Mouse (Mus musculus) lung, adult 2 months (tissue): ENCODE results near the gene Anapc2. TPM values are rescaled to one million over a fixed set of nuclear protein-coding genes. Genes with fewer than 3 reads are reported as not detected.

Source experiments
- DNase-seq: peaks from one replicate; pipeline ENCODE4 v3.0.0; 2022
- H3K4me1 ChIP-seq: fragments of 200-500 bp; 2 replicates; pipeline ENCODE4 v1.6.1; 2011; ENCODE audit warnings: low read length; ENCODE audit not compliant: control insufficient read depth, insufficient read depth
- H3K4me3 ChIP-seq: fragments of 200-500 bp; replicated peaks from 2 replicates; pipeline ENCODE3; 2011; ENCODE audit warnings: low read depth, mild to moderate bottlenecking, control low read depth, low read length; ENCODE audit errors: extremely low read depth
- CTCF ChIP-seq: fragments of 200-500 bp; IDR thresholded peaks from 2 replicates; pipeline ENCODE4 v1.5.1; 2011; ENCODE audit warnings: mild to moderate bottlenecking, low read length, control low read depth; ENCODE audit not compliant: insufficient read depth
- POLR2A ChIP-seq: fragments of 200-500 bp; IDR thresholded peaks from 2 replicates; pipeline ENCODE4 v1.6.1; 2011; ENCODE audit warnings: low read depth, mild to moderate bottlenecking, control low read depth, low read length, borderline replicate concordance; ENCODE audit errors: extremely low read depth
- WGBS: fragments of 180-500 bp; shearing (Covaris S2); methylation state at CpG from one replicate; pipeline ENCODE4 v1.1.7; 2018; 5-methylcytosine and 5-hydroxymethylcytosine counted together
- polyA plus RNA-seq: library from polyadenylated mRNA; depleted of rRNA; stranded (reverse); fragments of >200 nt; gene quantifications from 2 replicates; pipeline ENCODE4 v1.2.3, GENCODE M21; 2012

Anapc2 gene
- polyA plus RNA-seq, 1 experiment, result 133 TPM

GRCm38 (mm10) chr2:25265897-25266656 is 6.2 kb upstream of the Anapc2 start:
- no peak for DNase-seq
- no peak for TF ChIP-seq POLR2A
- no peak for TF ChIP-seq CTCF
- 51% methylated on average over 6 of the region's 6 CpGs for WGBS
- Histone ChIP-seq H3K4me3 (no peak overlapping the region), H3K4me1 (peaks cover 10% of the 10 kb centered on the region)

DNA sequence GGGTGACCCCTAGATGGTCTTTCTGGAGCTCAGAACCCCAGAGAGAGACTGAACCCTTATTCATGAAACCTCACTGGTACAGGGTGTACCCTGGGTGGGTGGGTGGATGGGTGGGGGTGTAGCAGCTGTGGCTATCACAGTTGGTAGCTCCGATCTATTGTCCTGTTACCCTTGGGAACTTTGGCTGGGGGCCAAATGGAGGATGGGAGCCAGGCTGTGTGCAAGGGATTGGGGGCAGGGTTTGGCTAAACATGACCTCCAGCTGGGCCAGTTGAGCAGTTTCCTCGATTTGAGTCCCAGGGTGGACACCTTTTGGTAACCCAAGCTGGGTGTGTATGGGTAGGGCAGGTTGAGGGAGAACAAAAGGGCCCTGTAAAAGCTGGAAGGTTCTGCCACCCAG is 5.6 kb upstream of the Anapc2 start:
- DNase-seq, result no peak
- WGBS, result 20% methylated on average over 2 of the region's 2 CpGs
- no peak overlapping the region for H3K4me3 ChIP-seq
- peaks cover 15% of the 10 kb centered on the region for H3K4me1 ChIP-seq
- TF ChIP-seq CTCF (no peak), POLR2A (no peak)

DNA sequence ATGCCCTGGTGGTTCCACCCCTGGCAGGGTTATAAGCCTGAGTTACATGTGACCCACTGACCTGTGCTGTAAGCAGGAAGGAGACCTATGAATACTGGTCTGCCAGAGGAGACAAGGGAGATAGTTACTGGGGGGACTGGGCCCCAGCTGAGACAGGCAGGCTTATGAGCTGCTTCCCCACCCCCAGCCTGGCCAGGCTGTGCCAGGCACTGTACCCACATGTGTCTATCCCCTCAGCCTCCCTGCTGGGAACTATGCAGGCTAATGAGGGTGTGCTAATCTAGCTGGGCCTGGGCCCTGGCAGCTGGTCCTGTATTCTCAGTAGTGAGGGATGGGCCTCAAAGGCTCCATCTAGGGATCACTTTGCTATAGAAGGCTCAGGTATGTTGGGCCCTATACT is 5.0 kb upstream of the Anapc2 start:
- Histone ChIP-seq H3K4me1 (peaks cover 15% of the 10 kb centered on the region), H3K4me3 (no peak overlapping the region)
- no peak for DNase-seq
- no peak for TF ChIP-seq POLR2A
- TF ChIP-seq CTCF, result no peak

DNA sequence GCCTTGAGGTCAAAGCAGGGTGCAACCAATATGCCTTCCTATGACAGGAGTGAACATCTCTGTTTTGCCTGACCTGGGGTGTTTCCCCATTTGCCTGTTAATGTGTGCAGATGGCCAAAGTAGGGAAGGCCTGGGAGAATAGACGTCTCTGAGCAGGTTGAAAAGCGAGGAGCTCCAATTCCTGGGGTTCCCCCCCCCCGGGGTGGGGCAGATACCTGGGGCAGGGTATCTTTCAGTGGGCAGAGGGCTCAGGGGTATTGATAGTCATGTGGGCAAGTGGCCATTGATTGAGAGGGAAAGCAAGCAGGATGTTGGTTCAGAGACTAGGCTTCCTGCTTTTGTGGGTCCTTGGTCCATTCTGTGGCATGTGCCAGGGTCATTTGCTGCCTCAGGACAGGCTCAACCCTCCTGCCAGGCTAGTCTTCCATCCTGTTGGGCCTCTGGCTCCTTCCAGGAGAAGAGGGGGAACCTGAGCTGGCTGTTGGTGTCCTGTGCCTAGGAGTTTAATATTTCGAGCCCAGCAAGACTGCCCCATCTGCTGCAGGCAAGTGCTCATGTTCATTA is 4.5 kb upstream of the Anapc2 start:
- DNase-seq, result no peak
- H3K4me1 ChIP-seq, result peaks cover 16% of the 10 kb centered on the region
- no peak overlapping the region for H3K4me3 ChIP-seq
- 78% methylated on average over 4 of the region's 4 CpGs for WGBS
- no peak for TF ChIP-seq POLR2A
- no peak for TF ChIP-seq CTCF

DNA sequence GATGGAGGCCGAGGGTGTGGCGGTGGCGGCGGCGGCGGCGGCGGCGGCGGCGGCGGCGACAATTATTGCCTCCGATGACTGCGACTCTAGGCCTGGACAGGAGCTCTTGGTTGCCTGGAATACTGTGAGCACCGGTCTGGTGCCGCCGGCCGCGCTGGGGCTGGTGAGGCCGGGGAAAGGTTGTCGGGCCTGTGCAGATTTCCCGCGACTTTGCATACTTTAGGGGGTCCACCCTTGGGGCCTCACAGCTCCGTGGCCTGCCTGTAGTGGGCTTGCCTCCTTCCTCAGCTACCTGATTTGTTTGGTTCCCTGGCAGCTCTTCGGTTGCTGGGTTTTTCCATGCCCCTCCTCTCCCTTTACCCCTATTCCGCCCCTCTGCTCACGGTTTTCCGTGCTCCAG is 237 bp downstream of the Anapc2 start:
- TF ChIP-seq CTCF (no peak), POLR2A (no peak)
- peaks cover 12% of the 10 kb centered on the region for H3K4me1 ChIP-seq
- no peak for DNase-seq
- peak overlapping the region; percentile 72 for H3K4me3 ChIP-seq
- under 1% methylated on average over 29 of the region's 29 CpGs for WGBS

DNA sequence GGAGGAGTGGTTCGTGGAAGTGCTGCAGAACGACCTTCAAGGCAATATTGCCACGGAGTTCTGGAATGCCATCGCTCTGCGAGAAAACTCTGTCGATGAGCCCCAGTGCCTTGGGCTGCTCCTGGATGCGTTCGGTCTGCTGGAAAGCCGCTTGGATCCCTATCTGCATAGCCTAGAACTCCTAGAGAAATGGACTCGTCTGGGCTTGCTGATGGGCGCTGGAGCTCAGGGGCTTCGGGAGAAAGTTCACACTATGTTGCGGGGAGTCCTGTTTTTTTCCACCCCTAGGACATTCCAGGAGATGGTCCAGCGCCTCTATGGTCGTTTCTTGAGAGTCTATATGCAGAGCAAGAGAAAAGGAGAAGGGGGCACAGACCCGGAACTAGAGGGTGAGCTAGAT is 732 bp downstream of the Anapc2 start:
- TF ChIP-seq CTCF, result no peak
- no peak for TF ChIP-seq POLR2A
- H3K4me3 ChIP-seq, result peak overlapping the region; percentile 72
- peaks cover 12% of the 10 kb centered on the region for H3K4me1 ChIP-seq
- no peak for DNase-seq
- WGBS, result 29% methylated on average over 16 of the region's 16 CpGs

DNA sequence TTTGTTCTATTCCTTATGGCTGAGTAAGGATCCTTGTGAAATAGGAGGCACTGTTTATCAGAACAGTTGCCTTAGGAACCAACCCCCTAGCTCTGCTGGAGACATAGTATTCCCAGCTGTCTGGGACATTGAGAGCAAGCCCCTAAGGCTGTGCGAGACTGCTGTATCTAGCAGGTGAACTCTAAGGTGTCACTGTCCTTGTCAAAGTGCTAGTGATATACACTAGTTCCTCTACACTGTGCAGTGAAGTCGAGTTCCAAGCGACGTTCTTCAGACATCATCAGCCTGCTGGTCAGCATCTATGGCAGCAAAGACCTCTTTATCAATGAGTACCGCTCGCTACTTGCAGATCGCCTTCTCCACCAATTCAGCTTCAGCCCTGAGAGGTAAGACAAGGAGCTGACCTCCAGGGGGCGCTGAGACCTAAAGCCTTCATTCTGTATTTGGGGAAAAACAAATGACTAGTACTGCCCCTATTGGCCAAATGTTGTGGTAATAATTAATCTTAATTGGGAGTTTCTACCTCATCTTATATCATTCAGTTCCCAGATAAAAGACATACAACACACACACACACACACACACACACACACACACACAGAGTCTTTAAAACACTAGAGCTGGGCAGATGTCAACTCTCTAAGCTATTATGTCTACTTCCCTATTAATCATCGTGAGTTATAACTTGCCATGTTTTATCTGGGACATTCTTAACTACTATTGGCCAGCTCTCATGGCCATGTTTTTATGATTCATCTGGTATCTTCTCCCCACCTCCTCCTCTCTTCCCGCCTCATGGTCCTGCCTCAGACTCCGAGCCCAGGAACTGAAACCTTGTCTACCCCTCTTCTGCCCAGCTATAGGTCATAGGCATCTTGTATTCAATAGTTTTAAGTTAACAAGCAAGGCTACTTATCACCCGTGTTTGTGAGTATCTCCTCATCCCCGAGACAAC is 6.9 kb downstream of the Anapc2 start:
- 64% methylated on average over 13 of the region's 13 CpGs for WGBS
- no peaks in the 10 kb centered on the region for H3K4me1 ChIP-seq
- peak; percentile 75 for TF ChIP-seq CTCF
- TF ChIP-seq POLR2A, result no peak
- peak; percentile 77 for DNase-seq
- H3K4me3 ChIP-seq, result no peak overlapping the region

DNA sequence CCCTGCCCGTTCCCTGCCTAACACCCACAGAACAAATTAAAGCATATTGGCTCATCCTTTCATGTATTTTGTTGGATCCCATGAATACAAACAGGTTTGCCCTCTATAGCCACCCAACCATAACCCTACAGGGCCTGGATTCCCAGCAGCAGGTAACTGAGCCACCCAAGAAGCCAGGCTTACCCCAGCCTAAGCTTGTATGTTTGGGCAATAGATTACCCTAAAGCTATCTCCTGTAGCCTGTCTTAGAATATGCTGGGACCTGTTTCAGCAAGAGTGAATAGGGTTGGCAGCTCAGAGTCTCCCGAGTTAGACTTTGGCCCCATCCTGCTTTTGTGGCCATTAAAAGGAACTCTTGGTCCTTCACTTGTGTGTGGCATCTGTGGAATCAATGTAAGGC is 13.3 kb downstream of the Anapc2 start:
- 69% methylated on average over 2 of the region's 2 CpGs for WGBS
- no peak for DNase-seq
- H3K4me1 ChIP-seq, result peaks cover 20% of the 10 kb centered on the region
- H3K4me3 ChIP-seq, result no peak overlapping the region
- TF ChIP-seq POLR2A (no peak), CTCF (no peak)

DNA sequence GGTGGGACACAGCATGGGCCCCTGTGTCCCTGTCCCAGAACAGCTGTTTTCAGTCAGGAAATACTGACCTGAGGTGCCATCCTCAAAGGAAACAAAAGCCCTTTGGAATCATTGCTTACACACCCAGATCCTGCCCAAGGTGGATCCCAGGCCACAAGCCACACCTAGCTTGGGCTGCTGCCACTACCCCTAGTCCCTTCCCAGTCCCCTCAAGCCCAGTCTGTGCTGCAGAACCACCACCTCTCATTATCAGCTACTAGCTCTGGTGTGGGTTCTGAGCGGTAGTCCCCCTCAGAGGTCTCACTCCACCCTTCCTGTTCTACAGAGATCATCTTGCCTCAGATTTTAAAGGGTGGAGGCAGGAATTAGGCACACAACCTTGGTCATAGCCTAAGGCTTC is 14.0 kb downstream of the Anapc2 start:
- WGBS, result 36% methylated on average over 1 of the region's 1 CpGs
- Histone ChIP-seq H3K4me3 (no peak overlapping the region), H3K4me1 (peaks cover 23% of the 10 kb centered on the region)
- no peak for TF ChIP-seq POLR2A
- no peak for TF ChIP-seq CTCF
- DNase-seq, result no peak
